Mouse (Mus musculus) G1E (cell line): Measurements from ENCODE around the gene Tbl2. TPM values are rescaled to one million over a fixed set of nuclear protein-coding genes. Genes with fewer than 3 reads are reported as not detected.

Source experiments
- ATAC-seq: 2 replicates; pipeline ENCODE4 v1.8.0; 2016; ENCODE audit warnings: mild to moderate bottlenecking; ENCODE audit not compliant: insufficient number of reproducible peaks, poor library complexity, low FRiP score, severe bottlenecking; ENCODE audit errors: extremely low read depth
- DNase-seq: peaks from one replicate; pipeline ENCODE4 v3.0.0; 2012; ENCODE audit warnings: low spot score
- H3K27me3 ChIP-seq: 2 replicates; pipeline ENCODE4 v1.6.1; 2012; ENCODE audit warnings: mild to moderate bottlenecking, low read length, inconsistent platforms; ENCODE audit not compliant: insufficient read depth
- H3K36me3 ChIP-seq: replicated peaks from 2 replicates; pipeline ENCODE3; 2012; ENCODE audit warnings: mild to moderate bottlenecking, inconsistent platforms
- H3K4me1 ChIP-seq: 2 replicates; pipeline ENCODE4 v1.6.1; 2012; ENCODE audit warnings: low read depth, low read length, inconsistent platforms, mixed read lengths; ENCODE audit not compliant: insufficient read depth
- H3K4me3 ChIP-seq: 2 replicates; pipeline ENCODE4 v1.5.1; 2012; ENCODE audit warnings: low read depth, mild to moderate bottlenecking, inconsistent platforms, low read length, moderate library complexity, mixed read lengths
- H3K9me3 ChIP-seq: replicated peaks from 2 replicates; pipeline ENCODE4 v1.6.1; 2012; ENCODE audit warnings: inconsistent platforms
- CTCF ChIP-seq: IDR thresholded peaks from 2 replicates; pipeline ENCODE4 v1.5.1; 2012; ENCODE audit warnings: low read depth, low read length, inconsistent platforms, mixed read lengths
- GATA1 ChIP-seq: IDR thresholded peaks from 2 replicates; pipeline ENCODE4 v1.6.1; 2012; ENCODE audit warnings: borderline replicate concordance, low read length, inconsistent platforms, mixed read lengths
- GATA2 ChIP-seq: IDR thresholded peaks from 2 replicates; pipeline ENCODE4 v1.6.1; 2012; ENCODE audit warnings: low read depth, low read length, inconsistent platforms, borderline replicate concordance
- POLR2AphosphoS5 ChIP-seq: IDR thresholded peaks from 2 replicates; pipeline ENCODE4 v1.6.1; 2012; ENCODE audit warnings: low read depth, low read length, inconsistent platforms; ENCODE audit not compliant: insufficient replicate concordance
- TAL1 ChIP-seq: conservative IDR thresholded peaks from 2 replicates; pipeline ENCODE4 v1.6.1; 2012; ENCODE audit warnings: low read depth, low read length, inconsistent platforms, mixed read lengths
- polyA plus RNA-seq: library from polyadenylated mRNA; stranded (reverse); fragments of >175 nt; gene quantifications from 2 replicates; pipeline ENCODE4 v1.2.3, GENCODE M21; 2012
- total RNA-seq, 2 experiments: library from RNA; stranded (forward) in 1 of 2; stranded (reverse) in 1 of 2; fragments of 200-1000 nt in 1 of 2; fragments of >200 nt in 1 of 2; fragmentation: Nextera tagmentation in 1 of 2; gene quantifications; 2 replicates each; pipeline ENCODE4 v1.2.3; 2014 to 2017

Tbl2 gene
- total and polyA plus RNA-seq, 3 experiments, result 22.5 to 37.2 (median 25.1) TPM

DNA sequence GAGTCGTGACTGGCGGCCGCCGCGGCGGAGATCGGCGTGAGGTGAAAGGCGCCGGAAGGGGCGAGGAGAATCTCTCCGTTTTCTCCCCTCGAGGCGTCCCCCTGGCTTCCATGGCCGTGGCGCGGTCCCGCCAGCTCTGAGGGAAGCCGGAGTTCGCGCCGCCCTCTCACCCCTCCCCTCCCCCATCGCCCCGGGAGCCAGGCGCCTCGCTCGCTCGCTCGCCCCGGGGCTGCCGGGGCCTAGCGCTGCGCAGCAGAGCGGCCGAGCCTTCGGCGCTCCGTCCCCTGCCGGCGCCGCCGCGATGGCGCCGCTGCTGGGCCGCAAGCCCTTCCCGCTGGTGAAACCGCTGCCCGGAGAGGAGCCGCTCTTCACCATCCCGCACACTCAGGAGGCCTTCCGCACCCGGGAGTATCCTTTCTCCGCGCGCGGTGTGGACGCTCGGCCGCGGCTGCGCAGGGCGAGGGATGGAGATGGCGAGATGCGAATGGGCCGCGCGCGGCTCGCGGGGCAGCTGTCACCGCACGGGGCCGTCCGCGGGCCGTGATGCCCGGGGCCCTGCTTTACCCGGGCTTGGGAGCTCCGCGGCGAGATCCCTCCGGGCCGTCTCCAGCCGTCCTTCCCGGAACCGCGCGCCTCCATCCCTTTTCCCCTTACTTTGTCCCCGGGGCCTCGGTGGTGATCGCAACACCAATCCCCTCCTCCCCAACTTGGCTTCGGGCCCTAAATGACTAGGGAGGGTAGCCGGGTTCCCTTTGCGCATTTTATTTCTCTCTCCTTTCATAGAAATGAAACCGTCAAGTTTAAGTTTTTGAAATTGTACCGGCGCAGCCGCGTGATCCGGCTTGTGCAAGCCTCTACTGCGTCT, 38.1 kb downstream of the Tbl2 start:
- no peak for TF ChIP-seq POLR2AphosphoS5
- no peak for TF ChIP-seq TAL1
- no peak for TF ChIP-seq CTCF
- no peak for TF ChIP-seq GATA1
- no peak for TF ChIP-seq GATA2
- DNase-seq (peak; percentile 18), ATAC-seq (no peak)
- Histone ChIP-seq H3K36me3 (peaks cover 46% of the 10 kb centered on the region), H3K27me3 (no peaks in the 10 kb centered on the region), H3K4me3 (peak overlapping the region; percentile 97), H3K9me3 (peaks cover 6% of the 10 kb centered on the region), H3K4me1 (peaks cover 32% of the 10 kb centered on the region)

DNA sequence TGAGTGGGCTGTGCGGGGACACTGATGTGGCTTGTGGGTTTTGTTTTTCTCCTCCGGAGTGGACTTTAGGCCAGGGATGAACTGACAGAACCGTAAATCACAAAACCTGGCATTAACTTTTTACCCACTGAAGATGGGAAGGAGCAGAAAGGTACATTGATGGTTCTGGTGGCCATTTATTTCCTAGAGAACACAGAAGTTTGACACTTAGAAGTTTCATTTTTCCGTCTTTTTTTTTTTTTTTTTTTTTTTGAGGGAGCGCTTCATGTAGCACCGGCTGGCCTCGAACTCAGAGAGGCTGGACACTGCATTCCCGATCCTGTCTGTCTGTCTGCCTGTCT, 38.7 kb downstream of the Tbl2 start:
- TF ChIP-seq TAL1 (no peak), GATA2 (no peak), CTCF (no peak), POLR2AphosphoS5 (no peak)
- no peaks in the 10 kb centered on the region for H3K27me3 ChIP-seq
- H3K4me1 ChIP-seq, result peaks cover 38% of the 10 kb centered on the region
- peak overlapping the region; percentile 97 for H3K4me3 ChIP-seq
- ATAC-seq (no peak), DNase-seq (no peak)
- peaks cover 46% of the 10 kb centered on the region for H3K36me3 ChIP-seq
- peaks cover 6% of the 10 kb centered on the region for H3K9me3 ChIP-seq

DNA sequence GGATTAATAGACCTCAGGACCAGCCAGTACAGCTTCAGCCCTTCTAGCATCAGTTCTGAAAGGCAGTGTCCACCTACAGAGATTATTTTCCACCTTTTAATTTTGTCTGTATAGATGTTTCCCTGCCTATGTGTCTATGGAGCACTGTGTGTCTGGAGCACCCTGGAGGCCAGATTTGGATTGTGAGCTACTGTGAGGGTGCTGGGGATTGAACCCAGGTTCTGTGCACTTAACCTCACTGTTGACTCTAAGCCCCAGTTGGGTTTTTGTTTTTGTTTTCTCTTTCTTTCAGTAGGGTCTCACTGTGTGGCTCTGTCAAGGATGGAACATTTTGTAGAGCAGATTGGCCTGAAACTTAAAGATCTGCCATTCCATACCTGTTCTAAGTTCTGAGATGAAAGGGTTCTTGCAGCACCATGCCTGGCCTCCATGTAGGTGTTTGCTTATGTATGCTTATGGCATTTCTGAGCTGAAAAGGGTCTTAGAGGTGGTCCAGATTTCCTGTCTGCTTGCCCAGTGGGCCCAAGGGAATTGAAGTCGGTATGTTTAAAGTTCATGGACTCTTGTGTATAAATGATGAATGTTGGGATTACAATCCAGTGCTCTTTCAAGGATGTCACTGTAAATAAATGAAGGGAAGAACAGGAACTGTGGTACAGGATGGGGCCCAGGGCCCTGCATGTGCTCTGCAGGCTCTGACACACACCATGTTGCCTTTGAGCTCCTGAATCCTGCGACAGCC, 40.0 kb downstream of the Tbl2 start:
- Histone ChIP-seq H3K4me3 (peak overlapping the region; percentile 97), H3K9me3 (peaks cover 6% of the 10 kb centered on the region), H3K27me3 (no peaks in the 10 kb centered on the region), H3K36me3 (peaks cover 55% of the 10 kb centered on the region), H3K4me1 (peaks cover 45% of the 10 kb centered on the region)
- ATAC-seq (no peak), DNase-seq (no peak)
- TF ChIP-seq CTCF (no peak), POLR2AphosphoS5 (no peak), GATA2 (no peak), TAL1 (no peak), GATA1 (no peak)

DNA sequence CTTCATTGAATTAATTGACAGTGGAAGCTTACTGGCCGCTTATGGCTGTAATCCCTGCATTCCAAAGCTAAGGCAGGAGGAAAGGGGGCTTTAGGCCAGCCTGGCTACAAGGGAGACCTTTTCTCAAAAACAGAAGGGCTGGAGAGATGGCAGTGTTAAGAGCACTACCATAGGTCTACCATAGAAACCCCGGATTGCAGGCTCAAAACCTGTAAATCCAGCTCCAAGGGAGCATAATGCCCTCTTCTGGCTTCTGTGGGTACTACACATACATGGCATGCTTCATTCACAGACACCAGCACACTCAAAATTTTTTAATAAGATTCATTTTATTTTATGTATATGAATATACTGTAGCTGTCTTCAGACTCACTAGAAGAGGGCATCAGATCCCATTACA, 42.2 kb downstream of the Tbl2 start:
- ATAC-seq, result no peak
- Histone ChIP-seq H3K36me3 (peaks cover 71% of the 10 kb centered on the region), H3K27me3 (no peaks in the 10 kb centered on the region), H3K4me3 (no peak overlapping the region; the same call in 1 of the 2 replicates), H3K9me3 (no peaks in the 10 kb centered on the region), H3K4me1 (peaks cover 52% of the 10 kb centered on the region)
- no peak for DNase-seq
- TF ChIP-seq CTCF, result peak; percentile 57
- no peak for TF ChIP-seq POLR2AphosphoS5
- no peak for TF ChIP-seq GATA2
- TF ChIP-seq TAL1, result no peak
- TF ChIP-seq GATA1, result no peak

DNA sequence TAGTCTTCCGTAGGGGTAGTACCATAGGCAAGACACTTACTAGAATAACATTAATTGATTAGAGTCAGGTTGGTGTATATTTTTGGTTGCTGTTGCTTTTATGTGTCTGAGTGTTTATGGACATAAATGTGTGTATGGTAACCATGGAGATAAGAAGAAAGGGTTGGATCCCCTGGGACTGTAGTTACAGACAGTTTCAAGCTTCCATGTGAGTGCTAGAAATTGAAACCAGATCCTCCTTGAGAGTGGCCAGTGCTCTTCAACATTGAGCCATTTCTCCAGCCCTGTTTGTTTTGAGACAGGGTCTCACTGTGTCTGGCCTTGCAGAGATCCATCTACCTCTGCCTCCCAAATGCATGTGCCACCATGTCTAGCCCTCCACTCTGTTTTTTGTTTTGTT, 43.0 kb downstream of the Tbl2 start:
- DNase-seq (no peak), ATAC-seq (no peak)
- no peak overlapping the region for H3K4me3 ChIP-seq
- H3K36me3 ChIP-seq, result peaks cover 78% of the 10 kb centered on the region
- H3K4me1 ChIP-seq, result peaks cover 52% of the 10 kb centered on the region
- H3K9me3 ChIP-seq, result no peaks in the 10 kb centered on the region
- TF ChIP-seq TAL1, result no peak
- no peak for TF ChIP-seq GATA1
- no peak for TF ChIP-seq POLR2AphosphoS5
- no peak for TF ChIP-seq GATA2
- TF ChIP-seq CTCF, result no peak
- H3K27me3 ChIP-seq, result no peaks in the 10 kb centered on the region

DNA sequence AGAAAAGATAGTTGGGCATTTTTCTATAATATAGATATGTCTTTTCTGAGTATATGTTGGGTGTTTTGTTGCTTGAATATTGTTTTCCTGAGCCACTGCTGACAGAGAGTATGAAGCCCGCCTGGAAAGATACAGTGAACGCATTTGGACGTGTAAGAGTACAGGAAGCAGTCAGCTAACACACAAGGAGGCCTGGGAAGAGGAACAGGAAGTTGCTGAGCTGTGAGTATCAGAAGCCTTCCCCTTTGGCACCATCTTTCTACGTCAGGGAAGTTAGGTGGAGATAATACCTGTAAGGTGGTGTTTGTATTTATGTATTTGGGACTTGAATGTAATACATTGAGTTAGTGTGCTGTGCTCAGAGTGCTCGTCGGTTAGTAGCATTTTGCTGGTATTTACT, 46.9 kb downstream of the Tbl2 start:
- H3K9me3 ChIP-seq, result no peaks in the 10 kb centered on the region
- H3K36me3 ChIP-seq, result peaks cover 93% of the 10 kb centered on the region
- DNase-seq (peak; percentile 8), ATAC-seq (no peak)
- TF ChIP-seq POLR2AphosphoS5 (no peak), GATA1 (no peak), GATA2 (no peak), CTCF (no peak), TAL1 (no peak)
- no peaks in the 10 kb centered on the region for H3K27me3 ChIP-seq
- H3K4me1 ChIP-seq, result peaks cover 42% of the 10 kb centered on the region
- no peak overlapping the region for H3K4me3 ChIP-seq
